Mouse (Mus musculus) liver, embryonic 11.5 days (tissue): Measurements from ENCODE around the gene Foxn3. TPM values are rescaled to one million over a fixed set of nuclear protein-coding genes. Genes with fewer than 3 reads are reported as not detected.

Experiments
- ATAC-seq: fragments of 200-750 bp; cut with Nextera tagmentation; replicated peaks from 2 replicates; pipeline ENCODE4 v1.8.0; 2017; ENCODE audit warnings: moderate number of reproducible peaks, mild to moderate bottlenecking, moderate TSS enrichment, moderate library complexity; ENCODE audit not compliant: low FRiP score
- DNase-seq: peaks from one replicate; pipeline ENCODE4 v3.0.0-alpha.2; 2017; ENCODE audit warnings: low spot score
- H3K27ac ChIP-seq: fragments of 300-500 bp; sonication (generic); 2 replicates; pipeline ENCODE4 v1.5.1; 2014; ENCODE audit warnings: mild to moderate bottlenecking, low read depth, low read length, control low read depth
- H3K27me3 ChIP-seq: fragments of 300-500 bp; sonication (generic); replicated peaks from 2 replicates; pipeline ENCODE4 v1.6.1; 2014; ENCODE audit warnings: low read length, mixed read lengths; ENCODE audit not compliant: control insufficient read depth, insufficient read depth
- H3K36me3 ChIP-seq: fragments of 300-500 bp; sonication (generic); 2 replicates; pipeline ENCODE4 v1.6.1; 2014; ENCODE audit warnings: mild to moderate bottlenecking, low read length, moderate library complexity, mixed read lengths; ENCODE audit not compliant: control insufficient read depth, insufficient read depth
- H3K4me1 ChIP-seq: fragments of 300-500 bp; sonication (generic); replicated peaks from 2 replicates; pipeline ENCODE4 v1.6.1; 2014; ENCODE audit warnings: low read length, mixed read lengths; ENCODE audit not compliant: control insufficient read depth, insufficient read depth
- H3K4me2 ChIP-seq: fragments of 300-500 bp; sonication (generic); 2 replicates; pipeline ENCODE4 v1.6.1; 2014; ENCODE audit warnings: mild to moderate bottlenecking, control low read depth, moderate library complexity
- H3K4me3 ChIP-seq: fragments of 300-500 bp; sonication (generic); 2 replicates; pipeline ENCODE4 v1.5.1; 2014; ENCODE audit warnings: low read depth, low read length, control low read depth
- H3K9ac ChIP-seq: fragments of 300-500 bp; sonication (generic); 2 replicates; pipeline ENCODE4 v1.6.1; 2014; ENCODE audit warnings: low read depth, low read length, control low read depth
- H3K9me3 ChIP-seq: fragments of 300-500 bp; sonication (generic); 2 replicates; pipeline ENCODE4 v1.6.1; 2016; ENCODE audit warnings: low read length, inconsistent platforms, mixed read lengths; ENCODE audit not compliant: control insufficient read depth
- WGBS: fragments of 180-500 bp; shearing (Covaris S2); extraction: QIAGEN DNeasy Blood & Tissue Kit; methylation state at CpG from one replicate; pipeline ENCODE4 v1.1.7; 2014; 5-methylcytosine and 5-hydroxymethylcytosine counted together
- polyA plus RNA-seq: library from polyadenylated mRNA; unstranded; fragments of >200 nt; fragmentation: Nextera tagmentation; extraction: Ambion mirVana; gene quantifications from 2 replicates; pipeline ENCODE4 v1.2.1, GENCODE M21; 2014

Foxn3 gene
- polyA plus RNA-seq, 1 experiment from 2014 or later = 52.7 TPM

GRCm38 (mm10) chr12:99227313-99227952 lies 335.9 kb downstream of the Foxn3 start:
- no peaks in the 10 kb centered on the region for H3K9me3 ChIP-seq
- H3K27ac ChIP-seq = no peak overlapping the region
- H3K4me3 ChIP-seq = no peak overlapping the region
- WGBS = 89% methylated on average over 6 of the region's 6 CpGs
- no peak overlapping the region for H3K4me2 ChIP-seq
- no peak for DNase-seq
- no peaks in the 10 kb centered on the region for H3K36me3 ChIP-seq
- no peak overlapping the region for H3K9ac ChIP-seq
- ATAC-seq = no peak
- H3K4me1 ChIP-seq = peaks cover 6% of the 10 kb centered on the region
- H3K27me3 ChIP-seq = no peaks in the 10 kb centered on the region

GRCm38 (mm10) chr12:99224863-99225603 lies 338.3 kb downstream of the Foxn3 start:
- no peak overlapping the region for H3K4me3 ChIP-seq
- ATAC-seq = no peak
- no peaks in the 10 kb centered on the region; the same call in 1 of the 2 replicates for H3K4me1 ChIP-seq
- no peaks in the 10 kb centered on the region for H3K9me3 ChIP-seq
- H3K4me2 ChIP-seq = no peak overlapping the region
- 58% methylated on average over 13 of the region's 13 CpGs for WGBS
- H3K36me3 ChIP-seq = no peaks in the 10 kb centered on the region
- DNase-seq = no peak
- H3K27me3 ChIP-seq = no peaks in the 10 kb centered on the region
- H3K9ac ChIP-seq = no peak overlapping the region
- no peak overlapping the region for H3K27ac ChIP-seq

DNA sequence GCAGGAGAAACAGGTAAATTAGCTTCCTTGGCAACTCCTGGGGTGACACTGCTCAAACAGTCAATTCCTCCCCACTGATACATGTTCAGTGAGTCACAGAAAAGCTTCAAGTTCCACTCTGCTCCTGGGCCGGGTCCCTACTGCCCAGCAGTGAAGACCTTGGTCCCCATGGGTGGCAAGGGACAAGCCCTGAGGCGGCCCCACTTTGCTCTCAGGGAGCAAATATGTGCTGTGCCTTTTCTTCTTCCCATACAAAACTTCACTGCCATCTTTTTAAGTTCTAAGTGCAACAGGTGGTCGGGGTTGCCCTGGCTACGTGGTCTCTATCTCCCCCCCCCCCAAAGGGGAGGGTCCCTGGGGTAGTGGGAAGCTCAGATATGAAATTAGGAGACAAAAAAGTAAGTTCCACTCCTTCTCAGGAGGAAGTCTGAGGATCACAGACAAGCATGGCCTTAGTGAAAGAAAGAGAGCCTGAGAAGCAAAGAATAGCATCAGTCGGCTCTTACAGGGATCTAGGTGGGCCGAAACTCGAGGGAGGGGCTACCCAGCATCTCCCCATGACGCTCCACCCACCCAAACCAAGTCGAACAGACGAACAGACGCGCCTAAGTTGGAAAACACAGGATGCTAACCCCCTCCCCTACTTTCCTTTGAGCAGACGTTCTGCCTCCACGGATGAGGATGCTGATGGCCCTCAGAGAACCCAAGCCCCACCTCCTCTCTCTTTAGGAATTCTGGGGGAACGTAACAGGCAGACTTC lies 342.1 kb downstream of the Foxn3 start:
- Histone ChIP-seq H3K27ac (no peak overlapping the region), H3K4me2 (no peak overlapping the region), H3K9ac (no peak overlapping the region), H3K36me3 (no peaks in the 10 kb centered on the region), H3K4me1 (peaks cover 4% of the 10 kb centered on the region), H3K9me3 (no peaks in the 10 kb centered on the region), H3K27me3 (no peaks in the 10 kb centered on the region), H3K4me3 (no peak overlapping the region)
- DNase-seq (no peak), ATAC-seq (no peak)
- 78% methylated on average over 15 of the region's 15 CpGs for WGBS

GRCm38 (mm10) chr12:99220333-99220732 lies 343.0 kb downstream of the Foxn3 start:
- H3K4me3 ChIP-seq = no peak overlapping the region
- no peaks in the 10 kb centered on the region for H3K36me3 ChIP-seq
- WGBS = 75% methylated on average over 8 of the region's 8 CpGs
- DNase-seq = no peak
- no peak overlapping the region for H3K9ac ChIP-seq
- no peak overlapping the region for H3K4me2 ChIP-seq
- ATAC-seq = no peak
- H3K4me1 ChIP-seq = peaks cover 5% of the 10 kb centered on the region
- no peaks in the 10 kb centered on the region for H3K9me3 ChIP-seq
- no peak overlapping the region for H3K27ac ChIP-seq
- no peaks in the 10 kb centered on the region for H3K27me3 ChIP-seq

- Histone ChIP-seq H3K4me3 (no peak overlapping the region), H3K27me3 (no peaks in the 10 kb centered on the region), H3K4me1 (peaks cover 5% of the 10 kb centered on the region; the same call in 1 of the 2 replicates), H3K9ac (no peak overlapping the region), H3K36me3 (no peaks in the 10 kb centered on the region), H3K27ac (no peak overlapping the region), H3K4me2 (no peak overlapping the region), H3K9me3 (no peaks in the 10 kb centered on the region)
- no peak for DNase-seq
- WGBS = 80% methylated on average over 5 of the region's 5 CpGs
- no peak for ATAC-seq
Measured at GRCm38 (mm10) chr12:99219812-99220211, 343.6 kb downstream of the Foxn3 start.

DNA sequence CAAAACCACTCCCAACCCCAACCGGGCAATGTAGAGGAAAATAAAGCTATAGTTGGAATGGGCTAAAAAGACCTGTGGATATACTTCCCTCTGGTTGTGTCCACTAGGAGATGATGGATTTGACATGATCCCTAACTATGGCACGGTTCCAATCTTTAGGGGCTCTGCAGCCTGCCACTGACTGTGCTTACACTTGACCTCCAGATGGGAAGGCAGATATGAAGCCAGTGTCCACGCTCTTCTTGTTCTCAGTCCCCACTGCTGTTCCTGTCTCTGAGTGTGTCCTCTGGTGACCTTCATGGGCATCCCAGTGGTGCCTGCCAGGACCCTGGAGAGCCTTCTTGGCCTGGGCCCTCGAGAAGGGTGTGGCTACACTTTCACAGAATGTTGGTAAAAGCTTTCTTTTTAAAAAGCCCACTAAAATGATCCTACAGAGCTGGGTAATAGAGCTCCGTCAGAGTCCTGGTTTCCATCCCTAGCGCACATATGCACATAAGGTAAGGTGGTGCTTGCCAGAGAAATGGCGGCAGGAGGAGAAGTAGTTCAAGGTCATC lies 346.2 kb downstream of the Foxn3 start:
- Histone ChIP-seq H3K36me3 (no peaks in the 10 kb centered on the region), H3K27me3 (no peaks in the 10 kb centered on the region), H3K4me1 (peaks cover 5% of the 10 kb centered on the region; the same call in 1 of the 2 replicates), H3K4me2 (no peak overlapping the region), H3K9ac (no peak overlapping the region), H3K9me3 (no peaks in the 10 kb centered on the region), H3K27ac (no peak overlapping the region), H3K4me3 (no peak overlapping the region)
- DNase-seq = no peak
- WGBS = 82% methylated on average over 7 of the region's 7 CpGs
- no peak for ATAC-seq

GRCm38 (mm10) chr12:99216341-99216761 lies 347.0 kb downstream of the Foxn3 start:
- Histone ChIP-seq H3K9ac (no peak overlapping the region), H3K27me3 (no peaks in the 10 kb centered on the region), H3K4me2 (no peak overlapping the region), H3K27ac (no peak overlapping the region), H3K36me3 (no peaks in the 10 kb centered on the region), H3K9me3 (no peaks in the 10 kb centered on the region), H3K4me3 (no peak overlapping the region), H3K4me1 (peaks cover 5% of the 10 kb centered on the region; the same call in 1 of the 2 replicates)
- DNase-seq = no peak
- ATAC-seq = no peak
- WGBS = 76% methylated on average over 5 of the region's 5 CpGs

DNA sequence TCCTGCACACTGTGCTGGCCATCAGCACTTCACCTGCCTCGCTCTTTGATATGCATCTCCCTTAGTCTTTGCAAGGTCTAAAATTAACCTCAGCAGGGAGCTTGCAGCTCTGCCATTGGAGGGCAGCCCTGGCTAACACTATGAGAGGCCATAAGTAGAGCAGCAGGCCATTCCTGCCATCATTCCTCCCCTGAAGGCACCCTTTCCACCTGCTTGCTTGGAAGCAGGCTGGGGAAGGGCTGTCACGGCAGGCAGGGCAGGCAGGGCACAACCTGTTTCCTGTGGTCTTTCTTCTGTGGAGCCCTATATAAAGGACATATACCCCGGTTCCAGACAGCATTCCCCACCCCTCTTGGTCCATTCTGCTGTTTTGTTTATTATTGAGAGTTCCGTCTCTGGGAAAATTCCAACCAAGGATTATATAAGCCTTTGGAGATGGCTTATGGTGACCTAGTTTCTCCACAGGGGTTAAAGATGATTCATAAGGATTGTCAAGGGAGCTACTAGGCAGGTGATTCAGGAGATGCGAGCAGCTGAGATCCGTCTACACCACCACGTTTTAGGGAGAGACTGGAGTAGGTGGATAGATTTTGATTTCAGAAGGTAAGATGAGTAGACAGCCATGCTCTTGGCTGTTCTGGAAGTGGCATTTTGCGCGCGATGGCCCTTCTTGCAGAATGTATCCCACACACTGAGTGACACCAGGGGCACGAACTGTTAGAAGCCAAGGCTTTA lies 347.7 kb downstream of the Foxn3 start:
- Histone ChIP-seq H3K4me2 (no peak overlapping the region), H3K36me3 (no peaks in the 10 kb centered on the region), H3K4me3 (no peak overlapping the region), H3K4me1 (peaks cover 5% of the 10 kb centered on the region; the same call in 1 of the 2 replicates), H3K9ac (no peak overlapping the region), H3K27me3 (no peaks in the 10 kb centered on the region), H3K9me3 (no peaks in the 10 kb centered on the region), H3K27ac (no peak overlapping the region)
- ATAC-seq = no peak
- DNase-seq = no peak
- WGBS = 82% methylated on average over 11 of the region's 11 CpGs
